Mouse (Mus musculus): Measurements from ENCODE around the gene Cyp2d10.
"Not testable (repeated sequence)": the region's sequence is repeated elsewhere in the genome, so short reads cannot be mapped to it uniquely, and the experiment has no call there.

Gene Cyp2d10

GRCm38 (mm10) chr15:82406981-82407380 is at the start of gene Cyp2d10:
Gene Cyp2d10 (minus strand): TSS chr15:82407195.
- DNase-seq (ENCODE audit: low spot score), result no peak

- DNase-seq (ENCODE audit: low spot score), result not testable (repeated sequence)
Observed at GRCm38 (mm10) chr15:82456086-82456790, 49.2 kb upstream of the Cyp2d10 start.

- not testable (repeated sequence) for DNase-seq (ENCODE audit: low spot score)
Observed at GRCm38 (mm10) chr15:82453501-82453900, 46.5 kb upstream of the Cyp2d10 start.

- not testable (repeated sequence) for DNase-seq (ENCODE audit: low spot score)
Observed at GRCm38 (mm10) chr15:82452133-82452532, 45.1 kb upstream of the Cyp2d10 start.

- not testable (repeated sequence) for DNase-seq (ENCODE audit: low spot score)
Observed at GRCm38 (mm10) chr15:82450045-82450444, 43.0 kb upstream of the Cyp2d10 start.

GRCm38 (mm10) chr15:82445196-82445595 is 38.2 kb upstream of the Cyp2d10 start:
- no peak for DNase-seq (ENCODE audit: low spot score)

- no peak for DNase-seq (ENCODE audit: low spot score)
Observed at GRCm38 (mm10) chr15:82443658-82444057, 36.7 kb upstream of the Cyp2d10 start.

- no peak for DNase-seq (ENCODE audit: low spot score)
Observed at GRCm38 (mm10) chr15:82437975-82438617, 31.1 kb upstream of the Cyp2d10 start.

GRCm38 (mm10) chr15:82435606-82436005 is 28.6 kb upstream of the Cyp2d10 start:
- DNase-seq (ENCODE audit: low spot score), result no peak

- no peak for DNase-seq (ENCODE audit: low spot score)
Observed at GRCm38 (mm10) chr15:82435011-82435410, 28.0 kb upstream of the Cyp2d10 start.

- DNase-seq (ENCODE audit: low spot score), result no peak
Observed at GRCm38 (mm10) chr15:82434541-82434940, 27.5 kb upstream of the Cyp2d10 start.

- no peak for DNase-seq (ENCODE audit: low spot score)
Observed at GRCm38 (mm10) chr15:82433621-82434020, 26.6 kb upstream of the Cyp2d10 start.

GRCm38 (mm10) chr15:82433137-82433536 is 26.1 kb upstream of the Cyp2d10 start, which contains the start of gene Cyp2d9:
Gene Cyp2d9 (plus strand): TSS chr15:82433437.
- no peak for DNase-seq (ENCODE audit: low spot score)

- no peak for DNase-seq (ENCODE audit: low spot score)
Observed at GRCm38 (mm10) chr15:82423471-82423870, 16.5 kb upstream of the Cyp2d10 start.

- DNase-seq (ENCODE audit: low spot score), result no peak
Observed at GRCm38 (mm10) chr15:82422935-82423334, 15.9 kb upstream of the Cyp2d10 start.

GRCm38 (mm10) chr15:82418616-82419015 is 11.6 kb upstream of the Cyp2d10 start:
- no peak for DNase-seq (ENCODE audit: low spot score)

GRCm38 (mm10) chr15:82416797-82417789 is 10.1 kb upstream of the Cyp2d10 start:
- peak; percentile 87 for DNase-seq (ENCODE audit: low spot score)

- no peak for DNase-seq (ENCODE audit: low spot score)
Observed at GRCm38 (mm10) chr15:82407536-82407935, 541 bp upstream of the Cyp2d10 start.

- no peak for DNase-seq (ENCODE audit: low spot score)
Observed at GRCm38 (mm10) chr15:82404163-82404562, 2.8 kb downstream of the Cyp2d10 start.

GRCm38 (mm10) chr15:82403606-82404005 is 3.4 kb downstream of the Cyp2d10 start:
- DNase-seq (ENCODE audit: low spot score), result no peak

- DNase-seq (ENCODE audit: low spot score), result no peak
Observed at GRCm38 (mm10) chr15:82402741-82403140, 4.3 kb downstream of the Cyp2d10 start.

GRCm38 (mm10) chr15:82402106-82402505 is 4.9 kb downstream of the Cyp2d10 start:
- DNase-seq (ENCODE audit: low spot score), result no peak

Data from left cerebral cortex, adult 11 months (tissue).